Mouse (Mus musculus): Measurements from ENCODE around the gene A930004D18Rik. TPM values are rescaled to one million over a fixed set of nuclear protein-coding genes. Genes with fewer than 3 reads are reported as not detected.
A peak's percentile ranks its signal among the peaks of the same experiment; 100 is the strongest.

Gene A930004D18Rik
- polyA plus RNA-seq, 1 experiment from 2014 or later: 9.5 TPM

DNA sequence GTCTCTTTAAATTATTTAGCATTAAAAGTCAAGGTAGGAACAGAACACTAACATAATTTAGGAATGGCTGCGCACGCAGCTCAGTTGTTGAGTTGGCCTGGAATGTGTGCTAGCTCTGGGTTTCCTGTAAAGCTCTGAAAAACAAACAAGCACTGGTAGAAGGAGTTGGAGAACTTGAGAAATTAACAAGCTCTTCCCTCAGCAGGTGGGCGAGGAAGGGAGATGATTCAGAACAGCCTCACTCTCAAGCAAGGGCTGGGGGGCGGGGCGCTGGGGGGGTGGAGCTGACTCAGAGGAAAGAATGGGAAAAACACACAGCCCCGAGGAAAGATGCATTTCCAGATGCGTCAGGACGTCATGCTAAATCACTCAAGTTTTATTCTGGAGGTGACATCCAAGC is 32.4 kb downstream of the A930004D18Rik start:
- Histone ChIP-seq H3K4me3 (ENCODE audit: low read length) (no peak overlapping the region), H3K9ac (ENCODE audit: low read length) (no peak overlapping the region), H3K4me2 (ENCODE audit: low read depth, low read length) (peak overlapping the region; percentile 15; the same call in 1 of the 2 replicates)

DNA sequence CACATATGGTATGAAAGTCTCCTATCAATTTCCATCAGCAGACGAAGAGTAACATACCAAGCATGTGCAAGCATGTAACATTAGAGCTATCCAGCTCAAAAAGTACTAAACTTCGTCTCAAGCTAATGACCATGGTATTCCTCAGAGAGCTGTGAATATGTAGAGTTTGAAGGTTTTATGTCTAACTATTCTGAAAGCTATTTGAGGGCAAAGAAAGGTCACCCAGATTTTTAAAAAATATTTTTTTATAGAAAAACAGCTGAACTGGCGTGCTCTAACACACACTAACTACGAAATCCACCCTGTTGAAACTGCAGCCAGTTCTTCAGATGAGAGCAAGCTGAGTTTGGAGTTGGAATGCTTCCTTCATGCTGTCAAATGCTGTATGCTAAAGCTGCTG is 33.3 kb downstream of the A930004D18Rik start:
- no peak overlapping the region for H3K4me2 ChIP-seq (ENCODE audit: low read depth, low read length)
- H3K4me1 ChIP-seq (ENCODE audit: control insufficient read depth, insufficient read depth, low read length): no peaks in the 10 kb centered on the region
- no peak overlapping the region for H3K9ac ChIP-seq (ENCODE audit: low read length)
- H3K36me3 ChIP-seq (ENCODE audit: control insufficient read depth, insufficient read depth): no peaks in the 10 kb centered on the region
- no peak overlapping the region for H3K27ac ChIP-seq (ENCODE audit: low read length)
- H3K27me3 ChIP-seq (ENCODE audit: control insufficient read depth, insufficient read depth, low read length): no peaks in the 10 kb centered on the region
- H3K4me3 ChIP-seq (ENCODE audit: low read length): no peak overlapping the region
- 81% methylated on average over 4 of the region's 4 CpGs for WGBS
- no peak for ATAC-seq (replicated peaks; ENCODE audit: extremely low read depth, insufficient read depth, low FRiP score)
- H3K9me3 ChIP-seq (replicated peaks; ENCODE audit: control insufficient read depth, low read length): no peaks in the 10 kb centered on the region

More for the DNA sequence above, 32.4 kb downstream of the A930004D18Rik start:
- H3K9me3 ChIP-seq (replicated peaks; ENCODE audit: control insufficient read depth, low read length): no peaks in the 10 kb centered on the region
- no peak overlapping the region for H3K27ac ChIP-seq (ENCODE audit: low read length)
- no peak for ATAC-seq (replicated peaks; ENCODE audit: extremely low read depth, insufficient read depth, low FRiP score)
- WGBS: 29% methylated on average over 8 of the region's 8 CpGs
- H3K4me1 ChIP-seq (ENCODE audit: control insufficient read depth, insufficient read depth, low read length): no peaks in the 10 kb centered on the region
- H3K36me3 ChIP-seq (ENCODE audit: control insufficient read depth, insufficient read depth): no peaks in the 10 kb centered on the region
- H3K27me3 ChIP-seq (ENCODE audit: control insufficient read depth, insufficient read depth, low read length): no peaks in the 10 kb centered on the region

DNA sequence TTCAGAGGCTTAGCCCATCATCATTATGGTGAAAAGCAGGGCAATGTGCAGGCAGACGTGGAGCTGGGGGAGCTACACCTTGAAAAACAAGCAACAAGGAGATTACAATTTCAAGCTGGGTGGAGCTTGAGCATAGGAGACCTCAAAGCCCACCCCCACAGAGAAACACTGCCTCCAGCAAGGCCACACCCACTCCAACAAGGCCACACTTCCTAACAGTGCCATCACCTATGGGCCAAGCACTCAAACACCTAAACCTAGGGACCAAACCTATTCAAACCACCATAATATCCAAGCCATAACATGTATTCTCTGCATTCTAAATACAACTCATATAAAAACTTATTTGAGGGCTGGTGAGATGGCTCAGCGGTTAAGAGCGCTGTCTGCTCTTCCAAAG is 35.2 kb downstream of the A930004D18Rik start:
- no peak for ATAC-seq (replicated peaks; ENCODE audit: extremely low read depth, insufficient read depth, low FRiP score)
- H3K9me3 ChIP-seq (replicated peaks; ENCODE audit: control insufficient read depth, low read length): no peaks in the 10 kb centered on the region
- no peak overlapping the region for H3K9ac ChIP-seq (ENCODE audit: low read length)
- no peak overlapping the region for H3K4me3 ChIP-seq (ENCODE audit: low read length)
- no peaks in the 10 kb centered on the region for H3K4me1 ChIP-seq (ENCODE audit: control insufficient read depth, insufficient read depth, low read length)
- no peak overlapping the region for H3K27ac ChIP-seq (ENCODE audit: low read length)
- H3K36me3 ChIP-seq (ENCODE audit: control insufficient read depth, insufficient read depth): no peaks in the 10 kb centered on the region
- WGBS: 94% methylated on average over 3 of the region's 3 CpGs
- no peak overlapping the region for H3K4me2 ChIP-seq (ENCODE audit: low read depth, low read length)
- H3K27me3 ChIP-seq (ENCODE audit: control insufficient read depth, insufficient read depth, low read length): no peaks in the 10 kb centered on the region

DNA sequence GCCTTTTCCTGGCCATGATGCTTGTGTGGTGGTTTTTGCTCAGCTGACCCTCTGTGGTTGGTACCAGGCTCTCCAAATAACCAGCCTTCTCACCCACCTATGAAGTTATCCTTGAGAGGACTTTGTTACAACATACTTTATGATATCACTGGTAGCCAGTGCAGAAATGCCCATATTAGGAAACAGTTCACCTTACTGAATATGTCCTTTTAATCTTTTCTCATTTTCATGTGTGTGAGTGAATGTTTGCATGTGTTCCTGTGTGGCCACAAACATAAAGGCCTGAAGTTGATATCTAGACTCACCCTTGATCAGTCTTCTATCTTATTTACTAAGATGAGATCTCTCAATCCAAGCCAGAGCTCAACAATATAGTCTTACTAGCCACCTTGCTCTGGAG is 40.7 kb downstream of the A930004D18Rik start, which contains the start of gene H2al2a:
Gene H2al2a, minus strand, starts transcription at position 101 of the 400 bp plus-strand sequence.
- H3K9ac ChIP-seq (ENCODE audit: low read length): no peak within 1 kb of the TSS
- no peak within 1 kb of the TSS for H3K27ac ChIP-seq (ENCODE audit: low read length)
- no peaks in the 10 kb centered on the region for H3K36me3 ChIP-seq (ENCODE audit: control insufficient read depth, insufficient read depth)
- ATAC-seq (replicated peaks; ENCODE audit: extremely low read depth, insufficient read depth, low FRiP score): no peak
- H3K4me2 ChIP-seq (ENCODE audit: low read depth, low read length): no peak within 1 kb of the TSS
- no peaks in the 10 kb centered on the region for H3K9me3 ChIP-seq (replicated peaks; ENCODE audit: control insufficient read depth, low read length)
- no peaks in the 10 kb centered on the region for H3K4me1 ChIP-seq (ENCODE audit: control insufficient read depth, insufficient read depth, low read length)
- no peak within 1 kb of the TSS for H3K4me3 ChIP-seq (ENCODE audit: low read length)
- H3K27me3 ChIP-seq (ENCODE audit: control insufficient read depth, insufficient read depth, low read length): no peaks in the 10 kb centered on the region

DNA sequence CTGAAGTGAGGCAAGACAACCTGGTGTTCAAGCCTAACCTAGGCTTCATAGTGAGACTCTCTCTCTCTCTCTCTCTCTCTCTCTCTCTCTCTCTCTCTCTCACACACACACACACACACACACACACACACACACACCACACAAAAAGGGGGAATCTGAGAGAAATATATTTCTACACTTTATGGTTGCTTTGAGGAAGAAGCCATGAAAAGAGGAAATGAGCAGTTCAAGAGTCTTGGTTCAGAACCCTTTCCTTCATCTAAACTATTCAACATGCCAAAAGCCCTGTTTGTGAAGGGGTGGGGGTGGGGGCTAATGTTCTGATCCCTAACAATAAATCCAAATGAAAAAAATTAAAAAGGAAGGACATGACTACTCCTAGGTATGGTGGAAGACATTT is 48.0 kb downstream of the A930004D18Rik start:
- Histone ChIP-seq H3K27me3 (ENCODE audit: control insufficient read depth, insufficient read depth, low read length) (no peaks in the 10 kb centered on the region), H3K4me2 (ENCODE audit: low read depth, low read length) (no peak overlapping the region), H3K9ac (ENCODE audit: low read length) (no peak overlapping the region), H3K4me3 (ENCODE audit: low read length) (no peak overlapping the region), H3K9me3 (replicated peaks; ENCODE audit: control insufficient read depth, low read length) (peaks cover 3% of the 10 kb centered on the region; the same call in 1 of the 2 replicates), H3K27ac (ENCODE audit: low read length) (no peak overlapping the region), H3K4me1 (ENCODE audit: control insufficient read depth, insufficient read depth, low read length) (no peaks in the 10 kb centered on the region), H3K36me3 (ENCODE audit: control insufficient read depth, insufficient read depth) (no peaks in the 10 kb centered on the region)
- no peak for ATAC-seq (replicated peaks; ENCODE audit: extremely low read depth, insufficient read depth, low FRiP score)

DNA sequence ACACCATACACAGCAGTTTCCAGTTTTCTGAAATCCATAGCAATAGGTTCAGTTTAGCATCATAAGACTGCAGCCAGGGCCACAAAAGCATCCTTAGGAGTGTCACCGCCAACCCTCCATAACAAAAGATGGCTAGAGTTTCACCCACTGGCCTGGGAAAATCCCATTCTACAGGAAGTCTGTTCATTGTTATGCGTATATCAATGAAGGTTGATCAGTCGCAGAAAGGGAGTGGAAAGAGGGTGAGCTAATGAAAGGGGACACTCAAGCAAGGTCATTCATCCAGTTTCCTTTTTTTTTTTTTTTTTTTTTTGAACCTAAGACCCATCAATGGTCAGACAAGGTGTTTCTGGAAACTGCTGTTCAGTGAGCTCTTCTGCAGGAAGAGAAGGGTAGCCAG is 48.4 kb downstream of the A930004D18Rik start:
- Histone ChIP-seq H3K36me3 (ENCODE audit: control insufficient read depth, insufficient read depth) (no peaks in the 10 kb centered on the region), H3K4me2 (ENCODE audit: low read depth, low read length) (no peak overlapping the region), H3K27ac (ENCODE audit: low read length) (no peak overlapping the region), H3K9ac (ENCODE audit: low read length) (no peak overlapping the region), H3K4me3 (ENCODE audit: low read length) (no peak overlapping the region), H3K9me3 (replicated peaks; ENCODE audit: control insufficient read depth, low read length) (peaks cover 3% of the 10 kb centered on the region; the same call in 1 of the 2 replicates), H3K4me1 (ENCODE audit: control insufficient read depth, insufficient read depth, low read length) (no peaks in the 10 kb centered on the region), H3K27me3 (ENCODE audit: control insufficient read depth, insufficient read depth, low read length) (no peaks in the 10 kb centered on the region)
- WGBS: 72% methylated on average over 3 of the region's 3 CpGs
- no peak for ATAC-seq (replicated peaks; ENCODE audit: extremely low read depth, insufficient read depth, low FRiP score)

DNA sequence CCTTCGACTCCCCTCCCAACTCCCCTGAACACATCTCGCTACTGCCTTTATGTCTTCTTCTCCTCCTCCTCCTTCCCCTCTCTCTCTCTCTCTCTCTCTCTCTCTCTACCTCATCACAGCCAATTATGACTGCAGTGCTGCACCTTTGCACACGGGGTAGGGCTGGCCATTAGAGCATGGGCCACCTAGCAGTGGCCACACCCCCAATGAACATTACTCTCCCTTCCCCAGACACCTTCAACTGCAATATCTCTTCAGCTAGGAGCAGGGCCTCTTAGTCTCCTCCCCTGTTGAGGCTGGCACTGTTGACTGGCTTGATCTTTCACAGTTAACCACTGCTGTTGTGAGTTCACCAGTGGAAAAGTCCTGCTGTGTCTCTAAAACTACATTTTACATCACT is 50.8 kb downstream of the A930004D18Rik start:
- no peak for ATAC-seq (replicated peaks; ENCODE audit: extremely low read depth, insufficient read depth, low FRiP score)
- H3K4me1 ChIP-seq (ENCODE audit: control insufficient read depth, insufficient read depth, low read length): no peaks in the 10 kb centered on the region
- H3K27ac ChIP-seq (ENCODE audit: low read length): no peak overlapping the region
- H3K36me3 ChIP-seq (ENCODE audit: control insufficient read depth, insufficient read depth): no peaks in the 10 kb centered on the region
- H3K27me3 ChIP-seq (ENCODE audit: control insufficient read depth, insufficient read depth, low read length): no peaks in the 10 kb centered on the region
- H3K9me3 ChIP-seq (replicated peaks; ENCODE audit: control insufficient read depth, low read length): peaks cover 3% of the 10 kb centered on the region; the same call in 1 of the 2 replicates
- H3K4me2 ChIP-seq (ENCODE audit: low read depth, low read length): no peak overlapping the region
- H3K9ac ChIP-seq (ENCODE audit: low read length): no peak overlapping the region
- 83% methylated on average over 3 of the region's 3 CpGs for WGBS
- H3K4me3 ChIP-seq (ENCODE audit: low read length): no peak overlapping the region

DNA sequence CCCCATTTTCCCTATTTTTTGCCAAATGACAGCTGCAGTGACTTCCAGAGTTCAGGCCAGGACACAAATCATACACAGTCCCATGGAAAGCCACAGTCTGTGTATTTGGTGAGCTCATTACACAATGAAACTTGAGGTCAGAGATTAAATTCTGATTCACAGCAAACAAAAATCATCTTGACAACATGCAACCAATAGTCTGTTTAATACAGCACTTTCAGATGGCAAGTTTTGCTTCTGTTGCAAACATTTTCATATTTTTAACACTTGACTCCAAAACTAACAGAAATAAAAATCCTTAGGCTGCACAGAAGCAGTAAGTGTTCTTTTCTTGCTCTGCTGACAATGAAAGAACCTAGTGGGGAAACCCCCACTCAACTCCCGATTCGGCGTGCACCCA is 52.8 kb downstream of the A930004D18Rik start:
- no peaks in the 10 kb centered on the region for H3K4me1 ChIP-seq (ENCODE audit: control insufficient read depth, insufficient read depth, low read length)
- WGBS: 87% methylated on average over 3 of the region's 3 CpGs
- H3K4me3 ChIP-seq (ENCODE audit: low read length): no peak overlapping the region
- no peak overlapping the region for H3K4me2 ChIP-seq (ENCODE audit: low read depth, low read length)
- H3K9ac ChIP-seq (ENCODE audit: low read length): no peak overlapping the region
- no peak overlapping the region for H3K27ac ChIP-seq (ENCODE audit: low read length)
- H3K27me3 ChIP-seq (ENCODE audit: control insufficient read depth, insufficient read depth, low read length): no peaks in the 10 kb centered on the region
- H3K36me3 ChIP-seq (ENCODE audit: control insufficient read depth, insufficient read depth): no peaks in the 10 kb centered on the region
- no peak for ATAC-seq (replicated peaks; ENCODE audit: extremely low read depth, insufficient read depth, low FRiP score)
- peaks cover 3% of the 10 kb centered on the region; the same call in 1 of the 2 replicates for H3K9me3 ChIP-seq (replicated peaks; ENCODE audit: control insufficient read depth, low read length)

DNA sequence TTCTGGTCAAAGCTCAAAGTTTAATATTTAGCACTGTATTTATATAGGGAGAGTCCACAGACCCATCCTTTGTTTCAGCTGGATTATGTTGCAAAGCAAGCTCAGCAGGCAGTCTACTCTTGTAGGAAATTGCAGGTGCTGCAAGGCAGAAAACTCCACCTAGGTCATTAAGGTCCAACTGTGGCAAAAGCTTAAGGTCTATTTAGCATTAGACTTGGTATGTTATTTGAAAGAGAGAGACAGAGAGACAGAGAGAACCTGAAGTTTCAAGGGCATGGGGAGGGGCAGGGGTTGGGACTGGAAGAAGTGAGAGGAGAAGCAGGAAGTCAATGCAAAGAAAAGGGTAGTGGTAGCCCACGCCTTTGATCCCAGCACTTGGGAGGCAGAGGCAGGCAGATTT is 54.8 kb downstream of the A930004D18Rik start:
- Histone ChIP-seq H3K36me3 (ENCODE audit: control insufficient read depth, insufficient read depth) (no peaks in the 10 kb centered on the region), H3K4me1 (ENCODE audit: control insufficient read depth, insufficient read depth, low read length) (no peaks in the 10 kb centered on the region), H3K4me2 (ENCODE audit: low read depth, low read length) (no peak overlapping the region), H3K27me3 (ENCODE audit: control insufficient read depth, insufficient read depth, low read length) (no peaks in the 10 kb centered on the region), H3K27ac (ENCODE audit: low read length) (no peak overlapping the region), H3K9me3 (replicated peaks; ENCODE audit: control insufficient read depth, low read length) (peaks cover 3% of the 10 kb centered on the region; the same call in 1 of the 2 replicates), H3K4me3 (ENCODE audit: low read length) (no peak overlapping the region), H3K9ac (ENCODE audit: low read length) (no peak overlapping the region)
- no peak for ATAC-seq (replicated peaks; ENCODE audit: extremely low read depth, insufficient read depth, low FRiP score)
- 75% methylated on average over 1 of the region's 1 CpGs for WGBS

DNA sequence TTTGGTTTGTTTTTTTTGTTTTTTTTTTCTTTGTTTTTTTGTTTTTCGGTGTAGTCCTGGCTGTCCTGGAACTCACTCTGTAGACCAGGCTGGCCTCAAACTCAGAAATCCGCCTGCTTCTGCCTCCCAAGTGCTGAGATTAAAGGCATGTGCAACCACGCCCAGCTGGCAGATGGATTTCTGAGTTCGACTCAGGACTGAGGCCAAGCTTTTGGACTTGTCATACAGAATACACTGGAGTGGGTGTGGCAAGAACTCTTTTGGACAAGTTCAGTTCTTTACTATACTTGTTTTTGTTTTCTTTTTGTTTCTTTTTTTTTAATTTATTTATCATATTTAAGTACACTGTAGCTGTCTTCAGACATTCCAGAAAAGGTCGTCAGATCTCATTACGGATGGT is 58.8 kb downstream of the A930004D18Rik start:
- no peaks in the 10 kb centered on the region for H3K9me3 ChIP-seq (replicated peaks; ENCODE audit: control insufficient read depth, low read length)
- ATAC-seq (replicated peaks; ENCODE audit: extremely low read depth, insufficient read depth, low FRiP score): no peak
- H3K4me1 ChIP-seq (ENCODE audit: control insufficient read depth, insufficient read depth, low read length): no peaks in the 10 kb centered on the region
- H3K4me3 ChIP-seq (ENCODE audit: low read length): no peak overlapping the region
- WGBS: 87% methylated on average over 6 of the region's 6 CpGs
- H3K36me3 ChIP-seq (ENCODE audit: control insufficient read depth, insufficient read depth): no peaks in the 10 kb centered on the region
- H3K4me2 ChIP-seq (ENCODE audit: low read depth, low read length): no peak overlapping the region
- no peaks in the 10 kb centered on the region for H3K27me3 ChIP-seq (ENCODE audit: control insufficient read depth, insufficient read depth, low read length)
- no peak overlapping the region for H3K27ac ChIP-seq (ENCODE audit: low read length)
- H3K9ac ChIP-seq (ENCODE audit: low read length): no peak overlapping the region

Data from heart, embryonic 16.5 days (tissue).